Mouse (Mus musculus) CH12.LX (cell line): ENCODE measurements around the gene Olfr506. TPM values are rescaled to one million over a fixed set of nuclear protein-coding genes. Genes with fewer than 3 reads are reported as not detected.

Experiments
- DNase-seq: peaks from one replicate; pipeline ENCODE4 v3.0.0-alpha.2; 2013; ENCODE audit errors: extremely low read depth
- H3K27ac ChIP-seq: 2 replicates; pipeline ENCODE4 v1.5.1; 2012; ENCODE audit warnings: low read depth, mild to moderate bottlenecking, control low read depth, moderate library complexity; ENCODE audit not compliant: insufficient read depth
- H3K27me3 ChIP-seq: replicated peaks from 2 replicates; pipeline ENCODE3; 2012; ENCODE audit warnings: inconsistent platforms
- H3K36me3 ChIP-seq, 2 experiments: replicated peaks in 1 of 2; 2 replicates each; pipeline versions ENCODE3 to v1.6.1; 2012; ENCODE audit warnings: inconsistent platforms in 1 of 2, low read length in 1 of 2, mild to moderate bottlenecking in 1 of 2, mixed read lengths in 1 of 2, moderate library complexity in 1 of 2; ENCODE audit not compliant: control insufficient read depth in 1 of 2, insufficient read depth in 1 of 2
- H3K4me1 ChIP-seq, 2 experiments: 2 replicates each; pipeline ENCODE4 v1.6.1; 2012; ENCODE audit warnings: inconsistent platforms in 1 of 2, moderate library complexity in 1 of 2; ENCODE audit not compliant: insufficient read depth in 2 of 2, control insufficient read depth in 1 of 2
- H3K4me2 ChIP-seq: 2 replicates; pipeline ENCODE4 v1.6.1; 2012; ENCODE audit warnings: low read depth, mild to moderate bottlenecking, control low read depth; ENCODE audit not compliant: poor library complexity, insufficient read depth, severe bottlenecking
- H3K4me3 ChIP-seq, 3 experiments: fragments of 150-350 bp in 1 of 3; sonication (generic) in 1 of 3; replicated peaks in 1 of 3; 2 replicates each; pipeline versions ENCODE3 to v1.5.1; 2011 to 2012; ENCODE audit warnings: low read depth in 2 of 3, low read length in 2 of 3, mild to moderate bottlenecking in 2 of 3, moderate library complexity in 2 of 3, control low read depth in 1 of 3, improper control_type of control experiment in 1 of 3, inconsistent platforms in 1 of 3, mixed read lengths in 1 of 3; ENCODE audit not compliant: poor library complexity in 1 of 3
- H3K79me2 ChIP-seq: replicated peaks from 2 replicates; pipeline ENCODE4 v1.6.1; 2012; ENCODE audit warnings: mild to moderate bottlenecking, moderate library complexity; ENCODE audit not compliant: control insufficient read depth, poor library complexity, insufficient read depth, severe bottlenecking; ENCODE audit errors: extremely low read depth
- H3K9ac ChIP-seq: 2 replicates; pipeline ENCODE4 v1.6.1; 2012; ENCODE audit warnings: low read depth, mild to moderate bottlenecking, control low read depth, moderate library complexity; ENCODE audit not compliant: insufficient read depth
- H3K9me3 ChIP-seq: replicated peaks from 2 replicates; pipeline ENCODE3; 2012; ENCODE audit warnings: low read length, inconsistent platforms, mixed read lengths
- CHD1 ChIP-seq: IDR thresholded peaks from 2 replicates; pipeline ENCODE4 v1.6.1; 2012; ENCODE audit warnings: low read depth, low read length, improper control_type of control experiment, inconsistent platforms
- CHD2 ChIP-seq: IDR thresholded peaks from 2 replicates; pipeline ENCODE4 v1.6.1; 2011; ENCODE audit warnings: low read length, improper control_type of control experiment
- EP300 ChIP-seq: IDR thresholded peaks from 2 replicates; pipeline ENCODE4 v1.6.1; 2011; ENCODE audit warnings: low read length, improper control_type of control experiment
- ETS1 ChIP-seq: conservative IDR thresholded peaks from 2 replicates; pipeline ENCODE4 v1.6.1; 2012; ENCODE audit warnings: low read depth, mild to moderate bottlenecking, inconsistent platforms, low read length, improper control_type of control experiment, moderate library complexity
- IRF4 ChIP-seq: IDR thresholded peaks from 2 replicates; pipeline ENCODE4 v1.6.1; 2014; ENCODE audit warnings: low read depth, mild to moderate bottlenecking, inconsistent platforms, low read length, improper control_type of control experiment
- MXI1 ChIP-seq: IDR thresholded peaks from 2 replicates; pipeline ENCODE4 v1.6.1; 2011; ENCODE audit warnings: mild to moderate bottlenecking, low read depth, low read length, improper control_type of control experiment
- NELFE ChIP-seq: IDR thresholded peaks from 2 replicates; pipeline ENCODE4 v1.6.1; 2011; ENCODE audit warnings: low read depth, low read length, improper control_type of control experiment
- NRF1 ChIP-seq: IDR thresholded peaks from 2 replicates; pipeline ENCODE4 v1.6.1; 2014; ENCODE audit warnings: low read depth, mild to moderate bottlenecking, inconsistent platforms, low read length, improper control_type of control experiment, moderate library complexity
- RCOR1 ChIP-seq: conservative IDR thresholded peaks from 2 replicates; pipeline ENCODE4 v1.6.1; 2012; ENCODE audit warnings: low read depth, mild to moderate bottlenecking, inconsistent platforms, low read length, improper control_type of control experiment
- TBP ChIP-seq: conservative IDR thresholded peaks from 2 replicates; pipeline ENCODE4 v1.6.1; 2011; ENCODE audit warnings: low read depth, low read length, improper control_type of control experiment
- UBTF ChIP-seq: IDR thresholded peaks from 2 replicates; pipeline ENCODE4 v1.6.1; 2012; ENCODE audit warnings: low read depth, mild to moderate bottlenecking, inconsistent platforms, low read length, improper control_type of control experiment, moderate library complexity
- ZC3H11A ChIP-seq: IDR thresholded peaks from 2 replicates; pipeline ENCODE4 v1.6.1; 2012; ENCODE audit warnings: low read depth, mild to moderate bottlenecking, inconsistent platforms, low read length, improper control_type of control experiment
- ZKSCAN1 ChIP-seq: IDR thresholded peaks from 2 replicates; pipeline ENCODE4 v1.6.1; 2012; ENCODE audit warnings: low read depth, inconsistent platforms, low read length, improper control_type of control experiment, borderline replicate concordance
- ZNF384 ChIP-seq: IDR thresholded peaks from 2 replicates; pipeline ENCODE4 v1.6.1; 2012; ENCODE audit warnings: low read depth, low read length, improper control_type of control experiment, inconsistent platforms
- dilution Hi-C: fragments of 300-500 bp; cut with MboI; formaldehyde crosslinking; loops from 2 replicates; pipeline ENCODE4 v1.14.3; 2020; ENCODE audit warnings: low sequenced_read_pairs; ENCODE audit not compliant: extremely low pct_unique_long_range_greater_than_20kb, extremely low pct_ligation_motif_present
- in situ Hi-C: fragments of 300-500 bp; cut with MboI; formaldehyde crosslinking; loops from 3 replicates; pipeline ENCODE4 v1.14.3; 2019; ENCODE audit warnings: low sequenced_read_pairs, low pct_ligation_motif_present, low pct_unique_long_range_greater_than_20kb, mixed read lengths
- polyA plus RNA-seq: library from polyadenylated mRNA; unstranded; fragments of >175 nt; gene quantifications from 2 replicates; pipeline ENCODE4 v1.2.1, GENCODE M21; 2012; ENCODE audit warnings: low read depth; ENCODE audit not compliant: insufficient read length
- total RNA-seq, 2 experiments: library from RNA; depleted of rRNA; stranded (reverse); fragments of 300-350 nt in 1 of 2; fragments of >200 nt in 1 of 2; gene quantifications; 2 replicates each; pipeline ENCODE4 v1.2.3; 2012 to 2014

The Olfr506 gene
- total and polyA plus RNA-seq, 3 experiments = not detected

- DNase-seq = no peak
- H3K27ac ChIP-seq = no peak overlapping the region
- no peak overlapping the region for H3K4me2 ChIP-seq
- dilution Hi-C loops (no loop called here), in situ Hi-C loops (no loop called here)
- no peaks in the 10 kb centered on the region for H3K36me3 ChIP-seq
- H3K4me3 ChIP-seq = no peak overlapping the region
- no peaks in the 10 kb centered on the region for H3K27me3 ChIP-seq
- H3K9ac ChIP-seq = no peak overlapping the region
- peaks cover 3% of the 10 kb centered on the region for H3K9me3 ChIP-seq
- no peaks in the 10 kb centered on the region for H3K79me2 ChIP-seq
- no peak for TF ChIP-seq CHD1
- no peak for TF ChIP-seq ZNF384
- TF ChIP-seq CHD2 = no peak
- TF ChIP-seq RCOR1 = no peak
- TF ChIP-seq ZC3H11A = no peak
- TF ChIP-seq IRF4 = no peak
- no peak for TF ChIP-seq ETS1
- no peak for TF ChIP-seq TBP
- TF ChIP-seq NELFE = no peak
- no peak for TF ChIP-seq MXI1
- TF ChIP-seq ZKSCAN1 = no peak
- no peak for TF ChIP-seq NRF1
- TF ChIP-seq EP300 = no peak
- TF ChIP-seq UBTF = no peak
- no peaks in the 10 kb centered on the region for H3K4me1 ChIP-seq
Observed at GRCm38 (mm10) chr7:108662419-108662818, 51.8 kb downstream of the Olfr506 start.

Other genes starting within 250 kb of the Olfr506 start
- gene Olfr494, start 245.5 kb upstream of the Olfr506 start, total RNA-seq (2012; rRNA removed) = not detected in 2 replicates
- gene Olfr494, start 245.5 kb upstream of the Olfr506 start, total RNA-seq (2014; rRNA removed) = not detected in 2 replicates
- gene Olfr494, start 245.5 kb upstream of the Olfr506 start, polyA plus RNA-seq = not detected in 2 replicates
- gene Olfr495, start 217.6 kb upstream of the Olfr506 start, total RNA-seq (2012; rRNA removed) = not detected in 2 replicates
- not detected in 2 replicates for gene Olfr495, start 217.6 kb upstream of the Olfr506 start, total RNA-seq (2014; rRNA removed)
- not detected in 2 replicates for gene Olfr495, start 217.6 kb upstream of the Olfr506 start, polyA plus RNA-seq
- gene Olfr497, start 190.4 kb upstream of the Olfr506 start, total RNA-seq (2012; rRNA removed) = not detected in 2 replicates
- not detected in 2 replicates for gene Olfr497, start 190.4 kb upstream of the Olfr506 start, total RNA-seq (2014; rRNA removed)
- not detected in 2 replicates for gene Olfr497, start 190.4 kb upstream of the Olfr506 start, polyA plus RNA-seq
- gene Olfr498, start 145.5 kb upstream of the Olfr506 start, total RNA-seq (2012; rRNA removed) = not detected in 2 replicates
- not detected in 2 replicates for gene Olfr498, start 145.5 kb upstream of the Olfr506 start, total RNA-seq (2014; rRNA removed)
- gene Olfr498, start 145.5 kb upstream of the Olfr506 start, polyA plus RNA-seq = not detected in 2 replicates
- not detected in 2 replicates for gene Olfr502, start 85.7 kb upstream of the Olfr506 start, total RNA-seq (2012; rRNA removed)
- not detected in 2 replicates for gene Olfr502, start 85.7 kb upstream of the Olfr506 start, total RNA-seq (2014; rRNA removed)
- not detected in 2 replicates for gene Olfr502, start 85.7 kb upstream of the Olfr506 start, polyA plus RNA-seq
- not detected in 2 replicates for gene Olfr503, start 66.3 kb upstream of the Olfr506 start, total RNA-seq (2012; rRNA removed)
- not detected in 2 replicates for gene Olfr503, start 66.3 kb upstream of the Olfr506 start, total RNA-seq (2014; rRNA removed)
- gene Olfr503, start 66.3 kb upstream of the Olfr506 start, polyA plus RNA-seq = not detected in 2 replicates
- not detected in 2 replicates for gene Olfr504, start 45.0 kb upstream of the Olfr506 start, total RNA-seq (2012; rRNA removed)
- gene Olfr504, start 45.0 kb upstream of the Olfr506 start, total RNA-seq (2014; rRNA removed) = not detected in 2 replicates
- gene Olfr504, start 45.0 kb upstream of the Olfr506 start, polyA plus RNA-seq = not detected in 2 replicates
- gene Olfr507, start 11.0 kb downstream of the Olfr506 start, total RNA-seq (2012; rRNA removed) = not detected in 2 replicates
- not detected in 2 replicates for gene Olfr507, start 11.0 kb downstream of the Olfr506 start, total RNA-seq (2014; rRNA removed)
- not detected in 2 replicates for gene Olfr507, start 11.0 kb downstream of the Olfr506 start, polyA plus RNA-seq
- gene Olfr508, start 19.2 kb downstream of the Olfr506 start, total RNA-seq (2012; rRNA removed) = not detected in 2 replicates
- gene Olfr508, start 19.2 kb downstream of the Olfr506 start, total RNA-seq (2014; rRNA removed) = not detected in 2 replicates
- not detected in 2 replicates for gene Olfr508, start 19.2 kb downstream of the Olfr506 start, polyA plus RNA-seq
- not detected in 2 replicates for gene Olfr509, start 41.1 kb downstream of the Olfr506 start, total RNA-seq (2012; rRNA removed)
- not detected in 2 replicates for gene Olfr509, start 41.1 kb downstream of the Olfr506 start, total RNA-seq (2014; rRNA removed)
- not detected in 2 replicates for gene Olfr509, start 41.1 kb downstream of the Olfr506 start, polyA plus RNA-seq
- gene Olfr510, start 55.6 kb downstream of the Olfr506 start, total RNA-seq (2012; rRNA removed) = not detected in 2 replicates
- gene Olfr510, start 55.6 kb downstream of the Olfr506 start, total RNA-seq (2014; rRNA removed) = not detected in 2 replicates
- gene Olfr510, start 55.6 kb downstream of the Olfr506 start, polyA plus RNA-seq = not detected in 2 replicates
- gene Olfr512, start 102.5 kb downstream of the Olfr506 start, total RNA-seq (2012; rRNA removed) = not detected in 2 replicates
- not detected in 2 replicates for gene Olfr512, start 102.5 kb downstream of the Olfr506 start, total RNA-seq (2014; rRNA removed)
- gene Olfr512, start 102.5 kb downstream of the Olfr506 start, polyA plus RNA-seq = not detected in 2 replicates
- gene Olfr513, start 140.2 kb downstream of the Olfr506 start, total RNA-seq (2012; rRNA removed) = not detected in 2 replicates
- not detected in 2 replicates for gene Olfr513, start 140.2 kb downstream of the Olfr506 start, total RNA-seq (2014; rRNA removed)
- not detected in 2 replicates for gene Olfr513, start 140.2 kb downstream of the Olfr506 start, polyA plus RNA-seq
- not detected in 2 replicates for gene Olfr514, start 215.2 kb downstream of the Olfr506 start, total RNA-seq (2012; rRNA removed)
- not detected in 2 replicates for gene Olfr514, start 215.2 kb downstream of the Olfr506 start, total RNA-seq (2014; rRNA removed)
- gene Olfr514, start 215.2 kb downstream of the Olfr506 start, polyA plus RNA-seq = not detected in 2 replicates
- gene Olfr516, start 239.7 kb downstream of the Olfr506 start, total RNA-seq (2012; rRNA removed) = not detected in 2 replicates
- gene Olfr516, start 239.7 kb downstream of the Olfr506 start, total RNA-seq (2014; rRNA removed) = not detected in 2 replicates
- gene Olfr516, start 239.7 kb downstream of the Olfr506 start, polyA plus RNA-seq = not detected in 2 replicates